Mouse (Mus musculus) myocyte (in vitro differentiated cells): ENCODE results near the gene Ccdc24.

ENCODE experiments used
- MYOG ChIP-seq, 3 experiments: IDR thresholded peaks; one replicate each; pipeline ENCODE4 v1.6.1; 2011; ENCODE audit warnings: control low read depth in 2 of 3, low read depth in 2 of 3, mild to moderate bottlenecking in 2 of 3; ENCODE audit not compliant: insufficient read length in 2 of 3, control insufficient read depth in 1 of 3, insufficient read depth in 1 of 3
- POLR2A ChIP-seq: IDR thresholded peaks from one replicate; pipeline ENCODE4 v1.6.1; 2011; ENCODE audit warnings: low read depth, mild to moderate bottlenecking, control low read depth, moderate library complexity; ENCODE audit not compliant: insufficient read length
- SRF ChIP-seq: IDR thresholded peaks from one replicate; pipeline ENCODE4 v1.6.1; 2011; ENCODE audit warnings: low read depth; ENCODE audit not compliant: control insufficient read depth, insufficient read length

DNA sequence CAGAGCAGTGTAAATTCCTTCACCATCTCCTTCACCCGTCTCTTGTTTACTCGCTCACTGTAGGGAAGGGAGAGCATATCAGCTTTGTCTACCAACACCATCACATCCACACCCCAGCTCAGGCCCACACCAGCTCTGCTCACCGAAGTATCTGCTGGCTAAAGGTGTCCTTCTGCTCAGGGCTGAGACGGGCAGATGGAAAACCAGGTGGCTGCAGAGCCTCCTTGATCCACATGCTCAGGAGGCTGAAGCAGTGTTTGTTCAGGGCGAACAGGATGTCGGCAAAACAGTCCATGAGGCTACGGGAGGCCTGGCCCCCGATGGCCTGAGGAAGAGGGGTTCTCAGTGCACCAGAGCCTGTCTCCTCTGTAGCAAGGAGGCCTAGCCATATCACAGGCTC, 22.2 kb upstream of the Ccdc24 start:
- TF ChIP-seq SRF (no peak), MYOG (IDR thresholded peaks at IDR 0.05; ENCODE audit: control insufficient read depth in 1 of 3, insufficient read depth in 1 of 3, insufficient read length in 2 of 3, low read depth in 2 of 3) (no peak), POLR2A (no peak)
